Mouse (Mus musculus): ENCODE data around the gene Ms4a7. TPM values are rescaled to one million over a fixed set of nuclear protein-coding genes. Genes with fewer than 3 reads are reported as not detected.

The Ms4a7 gene
- polyA plus RNA-seq, 1 experiment from 2014 or later = 3.5 TPM

- H3K36me3 ChIP-seq (replicated peaks; ENCODE audit: insufficient read depth, low read length) = no peaks in the 10 kb centered on the region
- no peak overlapping the region for H3K4me3 ChIP-seq (ENCODE audit: low read depth, low read length)
- H3K27me3 ChIP-seq (ENCODE audit: insufficient read depth, low read length) = no peaks in the 10 kb centered on the region
- no peaks in the 10 kb centered on the region for H3K4me1 ChIP-seq (ENCODE audit: insufficient read depth)
- no peak for ATAC-seq
- DNase-seq = no peak
- H3K9me3 ChIP-seq (ENCODE audit: low read length) = no peaks in the 10 kb centered on the region
- H3K4me2 ChIP-seq (ENCODE audit: low read depth, low read length) = no peak overlapping the region
- H3K27ac ChIP-seq (ENCODE audit: low read depth) = no peak overlapping the region
- no peak overlapping the region for H3K9ac ChIP-seq (replicated peaks)
- whole genome bisulfite sequencing (ENCODE audit: insufficient replicate concordance) = 49% methylated on average over 7 of the region's 7 CpGs
- no peak for TF ChIP-seq CTCF (IDR thresholded peaks at IDR 0.05; ENCODE audit: low read depth)
- no peak for TF ChIP-seq EP300 (IDR thresholded peaks at IDR 0.05; ENCODE audit: low read depth)
These were observed 19.8 kb upstream of the Ms4a7 start for GRCm38 (mm10) chr19:11355730-11356129.

GRCm38 (mm10) chr19:11351878-11352277 is 15.9 kb upstream of the Ms4a7 start:
- WGBS (ENCODE audit: insufficient replicate concordance) = 26% methylated on average over 3 of the region's 3 CpGs
- TF ChIP-seq CTCF (IDR thresholded peaks at IDR 0.05; ENCODE audit: low read depth) (peak; percentile 44), EP300 (IDR thresholded peaks at IDR 0.05; ENCODE audit: low read depth) (no peak)

GRCm38 (mm10) chr19:11349698-11350481 is 13.9 kb upstream of the Ms4a7 start:
- ATAC-seq = no peak
- H3K4me3 ChIP-seq (ENCODE audit: low read depth, low read length) = no peak overlapping the region
- DNase-seq = peak; percentile 18
- no peak overlapping the region for H3K27ac ChIP-seq (ENCODE audit: low read depth)
- no peak overlapping the region for H3K4me2 ChIP-seq (ENCODE audit: low read depth, low read length)
- 46% methylated on average over 7 of the region's 7 CpGs for WGBS (ENCODE audit: insufficient replicate concordance)
- H3K9me3 ChIP-seq (ENCODE audit: low read length) = no peaks in the 10 kb centered on the region
- no peaks in the 10 kb centered on the region for H3K27me3 ChIP-seq (ENCODE audit: insufficient read depth, low read length)
- no peak for TF ChIP-seq EP300 (IDR thresholded peaks at IDR 0.05; ENCODE audit: low read depth)
- peak; percentile 48 for TF ChIP-seq CTCF (IDR thresholded peaks at IDR 0.05; ENCODE audit: low read depth)
- H3K36me3 ChIP-seq (replicated peaks; ENCODE audit: insufficient read depth, low read length) = no peaks in the 10 kb centered on the region
- no peaks in the 10 kb centered on the region for H3K4me1 ChIP-seq (ENCODE audit: insufficient read depth)
- H3K9ac ChIP-seq (replicated peaks) = no peak overlapping the region

More at GRCm38 (mm10) chr19:11351878-11352277, 15.9 kb upstream of the Ms4a7 start:
- H3K9ac ChIP-seq (replicated peaks) = no peak overlapping the region
- H3K9me3 ChIP-seq (ENCODE audit: low read length) = no peaks in the 10 kb centered on the region
- no peaks in the 10 kb centered on the region for H3K4me1 ChIP-seq (ENCODE audit: insufficient read depth)
- no peak overlapping the region for H3K4me2 ChIP-seq (ENCODE audit: low read depth, low read length)
- no peak for DNase-seq
- no peak overlapping the region for H3K27ac ChIP-seq (ENCODE audit: low read depth)
- H3K4me3 ChIP-seq (ENCODE audit: low read depth, low read length) = no peak overlapping the region
- no peaks in the 10 kb centered on the region for H3K36me3 ChIP-seq (replicated peaks; ENCODE audit: insufficient read depth, low read length)
- H3K27me3 ChIP-seq (ENCODE audit: insufficient read depth, low read length) = no peaks in the 10 kb centered on the region
- ATAC-seq = no peak

GRCm38 (mm10) chr19:11343992-11344391 is 8.0 kb upstream of the Ms4a7 start:
- Histone ChIP-seq H3K4me1 (ENCODE audit: insufficient read depth) (no peaks in the 10 kb centered on the region), H3K4me3 (ENCODE audit: low read depth, low read length) (no peak overlapping the region), H3K27ac (ENCODE audit: low read depth) (no peak overlapping the region), H3K4me2 (ENCODE audit: low read depth, low read length) (no peak overlapping the region), H3K9ac (replicated peaks) (no peak overlapping the region), H3K27me3 (ENCODE audit: insufficient read depth, low read length) (no peaks in the 10 kb centered on the region), H3K9me3 (ENCODE audit: low read length) (no peaks in the 10 kb centered on the region), H3K36me3 (replicated peaks; ENCODE audit: insufficient read depth, low read length) (no peaks in the 10 kb centered on the region)
- DNase-seq (no peak), ATAC-seq (no peak)
- TF ChIP-seq EP300 (IDR thresholded peaks at IDR 0.05; ENCODE audit: low read depth) (no peak), CTCF (IDR thresholded peaks at IDR 0.05; ENCODE audit: low read depth) (0 out of 2 replicates have a peak, but pooled peaks have one; percentile 30)

- ATAC-seq = no peak
- Histone ChIP-seq H3K9ac (replicated peaks) (no peak overlapping the region), H3K27ac (ENCODE audit: low read depth) (no peak overlapping the region), H3K4me2 (ENCODE audit: low read depth, low read length) (no peak overlapping the region), H3K36me3 (replicated peaks; ENCODE audit: insufficient read depth, low read length) (no peaks in the 10 kb centered on the region), H3K9me3 (ENCODE audit: low read length) (no peaks in the 10 kb centered on the region), H3K27me3 (ENCODE audit: insufficient read depth, low read length) (no peaks in the 10 kb centered on the region), H3K4me3 (ENCODE audit: low read depth, low read length) (no peak overlapping the region), H3K4me1 (ENCODE audit: insufficient read depth) (no peaks in the 10 kb centered on the region)
- TF ChIP-seq CTCF (IDR thresholded peaks at IDR 0.05; ENCODE audit: low read depth) = no peak
- TF ChIP-seq EP300 (IDR thresholded peaks at IDR 0.05; ENCODE audit: low read depth) = no peak
- no peak for DNase-seq
These were observed 7.2 kb upstream of the Ms4a7 start for GRCm38 (mm10) chr19:11343147-11343546.

GRCm38 (mm10) chr19:11321123-11321522 is 14.8 kb downstream of the Ms4a7 start:
- no peaks in the 10 kb centered on the region for H3K4me1 ChIP-seq (ENCODE audit: insufficient read depth)
- H3K36me3 ChIP-seq (replicated peaks; ENCODE audit: insufficient read depth, low read length) = no peaks in the 10 kb centered on the region
- 60% methylated on average over 1 of the region's 1 CpGs for WGBS (ENCODE audit: insufficient replicate concordance)
- no peak overlapping the region for H3K27ac ChIP-seq (ENCODE audit: low read depth)
- no peaks in the 10 kb centered on the region for H3K27me3 ChIP-seq (ENCODE audit: insufficient read depth, low read length)
- H3K4me2 ChIP-seq (ENCODE audit: low read depth, low read length) = no peak overlapping the region
- DNase-seq = no peak
- ATAC-seq = no peak
- no peaks in the 10 kb centered on the region for H3K9me3 ChIP-seq (ENCODE audit: low read length)
- no peak overlapping the region for H3K4me3 ChIP-seq (ENCODE audit: low read depth, low read length)
- TF ChIP-seq EP300 (IDR thresholded peaks at IDR 0.05; ENCODE audit: low read depth) = no peak
- TF ChIP-seq CTCF (IDR thresholded peaks at IDR 0.05; ENCODE audit: low read depth) = no peak
- H3K9ac ChIP-seq (replicated peaks) = no peak overlapping the region

Data from liver, postnatal 0 days (tissue).